Mouse (Mus musculus) MEL (cell line): Measurements from ENCODE around the gene Shmt2. TPM values are rescaled to one million over a fixed set of nuclear protein-coding genes. Genes with fewer than 3 reads are reported as not detected.

ENCODE experiments used
- DNase-seq: peaks from one replicate; pipeline ENCODE4 v3.0.0; 2011; ENCODE audit warnings: low read depth, low spot score
- H3K27ac ChIP-seq: 2 replicates; pipeline ENCODE4 v1.5.1; 2012; ENCODE audit warnings: low read depth, mild to moderate bottlenecking, control low read depth, low read length, moderate library complexity; ENCODE audit not compliant: control insufficient read depth
- H3K27me3 ChIP-seq, 2 experiments: fragments of 150-350 bp in 1 of 2; sonication (generic) in 1 of 2; 2 replicates each; pipeline ENCODE4 v1.6.1; 2012; ENCODE audit warnings: low read length in 2 of 2, mild to moderate bottlenecking in 2 of 2, improper control_type of control experiment in 1 of 2, moderate library complexity in 1 of 2; ENCODE audit not compliant: insufficient read depth in 2 of 2, control insufficient read depth in 1 of 2
- H3K36me3 ChIP-seq, 2 experiments: 2 replicates each; pipeline ENCODE4 v1.6.1; 2012 to 2014; ENCODE audit warnings: low read length in 2 of 2, improper control_type of control experiment in 1 of 2, inconsistent platforms in 1 of 2, mild to moderate bottlenecking in 1 of 2; ENCODE audit not compliant: insufficient read depth in 2 of 2, control insufficient read depth in 1 of 2
- H3K4me1 ChIP-seq, 2 experiments: fragments of 150-350 bp in 1 of 2; sonication (generic) in 1 of 2; 2 replicates each; pipeline ENCODE4 v1.6.1; 2012; ENCODE audit warnings: low read length in 2 of 2, improper control_type of control experiment in 1 of 2, mild to moderate bottlenecking in 1 of 2; ENCODE audit not compliant: insufficient read depth in 2 of 2, control insufficient read depth in 1 of 2
- H3K4me3 ChIP-seq, 2 experiments: fragments of 150-350 bp in 1 of 2; sonication (generic) in 1 of 2; 2 replicates each; pipeline ENCODE4 v1.5.1; 2012; ENCODE audit warnings: low read depth in 2 of 2, low read length in 2 of 2, mild to moderate bottlenecking in 2 of 2, moderate library complexity in 2 of 2, control low read depth in 1 of 2, improper control_type of control experiment in 1 of 2; ENCODE audit not compliant: control insufficient read depth in 1 of 2, insufficient read depth in 1 of 2
- H3K79me2 ChIP-seq: 2 replicates; pipeline ENCODE4 v1.6.1; 2012; ENCODE audit warnings: mild to moderate bottlenecking, low read length, moderate library complexity; ENCODE audit not compliant: control insufficient read depth, poor library complexity, insufficient read depth
- H3K9ac ChIP-seq: 2 replicates; pipeline ENCODE4 v1.6.1; 2012; ENCODE audit warnings: low read depth, mild to moderate bottlenecking, control low read depth, low read length, moderate library complexity; ENCODE audit not compliant: control insufficient read depth, poor library complexity, severe bottlenecking
- H3K9me3 ChIP-seq: fragments of 150-350 bp; sonication (generic); replicated peaks from 2 replicates; pipeline ENCODE4 v1.6.1; 2012; ENCODE audit warnings: mild to moderate bottlenecking, low read length, improper control_type of control experiment, moderate library complexity; ENCODE audit not compliant: insufficient read depth
- CHD1 ChIP-seq: IDR thresholded peaks from 2 replicates; pipeline ENCODE4 v1.6.1; 2012; ENCODE audit warnings: low read depth, mild to moderate bottlenecking, inconsistent platforms, low read length, improper control_type of control experiment
- CHD2 ChIP-seq: IDR thresholded peaks from 2 replicates; pipeline ENCODE4 v1.6.1; 2011; ENCODE audit warnings: low read length, improper control_type of control experiment
- CTCF ChIP-seq, 3 experiments: IDR thresholded peaks in 2 of 3; conservative IDR thresholded peaks in 1 of 3; 2 replicates each; pipeline ENCODE4 v1.5.1; 2011 to 2012; ENCODE audit warnings: low read length in 3 of 3, low read depth in 2 of 3, mild to moderate bottlenecking in 2 of 3, improper control_type of control experiment in 1 of 3, inconsistent platforms in 1 of 3, mixed read lengths in 1 of 3, moderate library complexity in 1 of 3; ENCODE audit not compliant: control insufficient read depth in 1 of 3, insufficient read depth in 1 of 3, poor library complexity in 1 of 3, severe bottlenecking in 1 of 3
- E2F4 ChIP-seq: IDR thresholded peaks from 2 replicates; pipeline ENCODE4 v1.6.1; 2011; ENCODE audit warnings: low read depth, low read length, improper control_type of control experiment, borderline replicate concordance
- EP300 ChIP-seq, 2 experiments: IDR thresholded peaks; 2 replicates each; pipeline ENCODE4 v1.6.1; 2011; ENCODE audit warnings: improper control_type of control experiment in 2 of 2, low read length in 2 of 2, low read depth in 1 of 2, mild to moderate bottlenecking in 1 of 2
- ETS1 ChIP-seq: IDR thresholded peaks from 2 replicates; pipeline ENCODE4 v1.6.1; 2012; ENCODE audit warnings: low read depth, mild to moderate bottlenecking, inconsistent platforms, low read length, improper control_type of control experiment, moderate library complexity
- GABPA ChIP-seq: IDR thresholded peaks from 2 replicates; pipeline ENCODE4 v1.6.1; 2012; ENCODE audit warnings: low read depth, mild to moderate bottlenecking, inconsistent platforms, low read length, improper control_type of control experiment, moderate library complexity
- HCFC1 ChIP-seq: IDR thresholded peaks from 2 replicates; pipeline ENCODE4 v1.6.1; 2012; ENCODE audit warnings: low read depth, mild to moderate bottlenecking, inconsistent platforms, low read length, improper control_type of control experiment, moderate library complexity
- JUND ChIP-seq: IDR thresholded peaks from 2 replicates; pipeline ENCODE4 v1.6.1; 2011; ENCODE audit warnings: low read depth, mild to moderate bottlenecking, improper control_type of control experiment, low read length
- MAFK ChIP-seq: IDR thresholded peaks from 2 replicates; pipeline ENCODE4 v1.6.1; 2011; ENCODE audit warnings: low read depth, mild to moderate bottlenecking, low read length, improper control_type of control experiment, borderline replicate concordance
- MAX ChIP-seq: IDR thresholded peaks from 2 replicates; pipeline ENCODE4 v1.6.1; 2011; ENCODE audit warnings: low read length, improper control_type of control experiment
- MAZ ChIP-seq: IDR thresholded peaks from 2 replicates; pipeline ENCODE4 v1.6.1; 2012; ENCODE audit warnings: low read depth, mild to moderate bottlenecking, inconsistent platforms, low read length, improper control_type of control experiment
- MEF2A ChIP-seq: IDR thresholded peaks from 2 replicates; pipeline ENCODE4 v1.6.1; 2014; ENCODE audit warnings: low read depth, mild to moderate bottlenecking, inconsistent platforms, low read length, improper control_type of control experiment; ENCODE audit not compliant: poor library complexity, insufficient replicate concordance, severe bottlenecking; ENCODE audit errors: extremely low read depth
- MYB ChIP-seq: IDR thresholded peaks from 2 replicates; pipeline ENCODE4 v1.6.1; 2011; ENCODE audit warnings: mild to moderate bottlenecking, low read depth, low read length, improper control_type of control experiment
- NRF1 ChIP-seq: IDR thresholded peaks from 2 replicates; pipeline ENCODE4 v1.6.1; 2014; ENCODE audit warnings: low read depth, mild to moderate bottlenecking, inconsistent platforms, low read length, improper control_type of control experiment, moderate library complexity; ENCODE audit not compliant: poor library complexity, insufficient read depth, severe bottlenecking
- RCOR1 ChIP-seq: IDR thresholded peaks from 2 replicates; pipeline ENCODE4 v1.6.1; 2012; ENCODE audit warnings: low read depth, mild to moderate bottlenecking, inconsistent platforms, low read length, improper control_type of control experiment
- TAL1 ChIP-seq: IDR thresholded peaks from 2 replicates; pipeline ENCODE4 v1.6.1; 2012; ENCODE audit warnings: mild to moderate bottlenecking, inconsistent platforms, low read length, moderate library complexity, mixed read lengths
- TBP ChIP-seq: IDR thresholded peaks from 2 replicates; pipeline ENCODE4 v1.8.0; 2011; ENCODE audit warnings: low read depth, low read length, improper control_type of control experiment
- TCF12 ChIP-seq: IDR thresholded peaks from 2 replicates; pipeline ENCODE4 v1.6.1; 2014; ENCODE audit warnings: low read depth, mild to moderate bottlenecking, inconsistent platforms, low read length, improper control_type of control experiment, moderate library complexity
- USF2 ChIP-seq, 2 experiments: IDR thresholded peaks; 2 replicates each; pipeline ENCODE4 v1.6.1; 2011 to 2012; ENCODE audit warnings: improper control_type of control experiment in 2 of 2, low read length in 2 of 2, borderline replicate concordance in 1 of 2, inconsistent platforms in 1 of 2, low read depth in 1 of 2, mild to moderate bottlenecking in 1 of 2; ENCODE audit not compliant: insufficient read depth in 1 of 2
- ZC3H11A ChIP-seq: IDR thresholded peaks from 2 replicates; pipeline ENCODE4 v1.6.1; 2012; ENCODE audit warnings: low read depth, mild to moderate bottlenecking, inconsistent platforms, low read length, improper control_type of control experiment
- ZKSCAN1 ChIP-seq: IDR thresholded peaks from 2 replicates; pipeline ENCODE4 v1.6.1; 2012; ENCODE audit warnings: low read depth, mild to moderate bottlenecking, inconsistent platforms, low read length, improper control_type of control experiment, moderate library complexity
- polyA plus RNA-seq, 2 experiments: library from polyadenylated mRNA; stranded (reverse) in 1 of 2; unstranded in 1 of 2; fragments of >175 nt in 1 of 2; fragments of >200 nt in 1 of 2; gene quantifications; 2 replicates each; pipeline versions ENCODE4 v1.2.1 to v1.2.4; 2012; ENCODE audit warnings: low replicate concordance in 2 of 2, low read depth in 1 of 2; ENCODE audit not compliant: insufficient read length in 2 of 2, insufficient read depth in 1 of 2, missing spikeins in 1 of 2
- total RNA-seq: library from RNA; depleted of rRNA; stranded (reverse); fragments of 300-350 nt; gene quantifications from 2 replicates; pipeline ENCODE4 v1.2.3, GENCODE M21; 2012

Shmt2 gene
- total and polyA plus RNA-seq, 3 experiments, result 242 to 582 (median 263) TPM

DNA sequence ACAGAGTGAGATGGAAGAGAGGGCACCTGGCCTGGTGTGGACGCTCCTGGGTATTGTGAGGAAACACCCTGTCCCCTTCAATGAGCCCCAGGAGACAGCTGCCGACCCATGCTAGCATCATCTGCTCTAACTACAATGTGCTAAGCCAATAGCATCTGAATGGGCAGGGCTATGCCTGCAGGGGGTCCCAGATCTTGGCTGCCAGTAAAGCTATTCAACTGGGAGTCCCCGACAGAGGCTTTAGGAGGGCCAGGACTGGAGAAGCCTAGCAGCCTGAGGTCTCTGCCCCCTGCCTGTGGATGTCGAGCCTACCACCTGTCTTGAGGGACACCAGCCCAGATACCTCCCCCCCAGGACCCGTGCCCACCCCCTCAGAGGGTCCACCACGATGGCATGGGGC lies 20.5 kb upstream of the Shmt2 start:
- H3K4me1 ChIP-seq, result peaks cover 0 to 6% of the 10 kb centered on the region in 2 experiments; a peak in 2 of 4 replicates
- no peak for DNase-seq
- H3K9me3 ChIP-seq, result no peaks in the 10 kb centered on the region
- H3K79me2 ChIP-seq, result no peaks in the 10 kb centered on the region
- H3K9ac ChIP-seq, result no peak overlapping the region
- no peaks in the 10 kb centered on the region for H3K36me3 ChIP-seq
- no peak for TF ChIP-seq TBP
- no peak for TF ChIP-seq ZC3H11A
- TF ChIP-seq MAFK, result no peak
- no peak for TF ChIP-seq RCOR1
- no peak for TF ChIP-seq CHD2
- no peak overlapping the region for H3K27ac ChIP-seq
- H3K27me3 ChIP-seq, result no peaks in the 10 kb centered on the region; a peak in 1 of 4 replicates
- no peak overlapping the region for H3K4me3 ChIP-seq

DNA sequence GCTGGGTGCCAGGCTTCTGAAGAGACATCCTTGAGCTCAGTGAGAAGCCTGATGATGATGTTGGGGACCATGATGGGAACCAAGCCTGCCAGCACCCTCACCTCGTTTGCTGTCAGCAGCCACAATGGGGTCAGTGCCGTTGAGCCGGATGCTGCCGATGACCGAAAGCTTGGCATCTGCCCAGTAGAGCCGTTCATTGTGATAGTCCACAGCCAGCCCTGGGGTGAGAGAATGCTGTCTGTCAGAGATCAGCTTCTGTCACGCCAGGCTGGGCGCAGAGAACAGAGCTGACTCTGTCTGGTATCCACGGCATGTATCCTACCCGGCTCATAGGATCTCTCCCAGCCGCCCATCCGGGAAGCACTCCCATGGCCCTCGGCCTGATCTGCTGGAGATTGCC lies 19.8 kb upstream of the Shmt2 start:
- no peak overlapping the region for H3K27ac ChIP-seq
- TF ChIP-seq HCFC1 (no peak), CHD1 (no peak), NRF1 (no peak), TAL1 (no peak), JUND (no peak), MAFK (no peak), MAZ (no peak), E2F4 (no peak), MYB (no peak), MEF2A (no peak), USF2 (IDR thresholded peaks at IDR 0.05; ENCODE audit: borderline replicate concordance in 1 of 2, insufficient read depth in 1 of 2, low read depth in 1 of 2, low read length in 2 of 2) (no peak), MAX (no peak), RCOR1 (no peak), EP300 (IDR thresholded peaks at IDR 0.05; ENCODE audit: low read depth in 1 of 2, low read length in 2 of 2) (no peak), ETS1 (no peak), GABPA (no peak), TCF12 (no peak), ZKSCAN1 (no peak), CTCF (IDR thresholded peaks at IDR 0.05 in 2 of 3, conservative IDR thresholded peaks at IDR 0.05 in 1 of 3; ENCODE audit: control insufficient read depth in 1 of 3, insufficient read depth in 1 of 3, low read depth in 2 of 3, low read length in 3 of 3, poor library complexity in 1 of 3, severe bottlenecking in 1 of 3) (no peak)
- no peak overlapping the region for H3K4me3 ChIP-seq
- no peaks in the 10 kb centered on the region for H3K36me3 ChIP-seq
- no peaks in the 10 kb centered on the region; a peak in 1 of 4 replicates for H3K27me3 ChIP-seq
- no peak overlapping the region for H3K9ac ChIP-seq
- H3K4me1 ChIP-seq, result peaks cover 0 to 6% of the 10 kb centered on the region in 2 experiments; a peak in 2 of 4 replicates
- DNase-seq, result no peak
- no peaks in the 10 kb centered on the region for H3K79me2 ChIP-seq
- H3K9me3 ChIP-seq, result no peaks in the 10 kb centered on the region
